Mouse (Mus musculus): Measurements from ENCODE around the gene Mn1. TPM values are rescaled to one million over a fixed set of nuclear protein-coding genes. Genes with fewer than 3 reads are reported as not detected.

Gene Mn1
- polyA plus RNA-seq, 1 experiment from 2014 or later = 1.00 TPM

GRCm38 (mm10) chr5:111401879-111402650 lies 15.1 kb upstream of the Mn1 start:
- Histone ChIP-seq H3K27ac (ENCODE audit: low read depth) (no peak overlapping the region), H3K27me3 (ENCODE audit: insufficient read depth, low read length) (0 out of 2 replicates have a peak, but pooled peaks cover 4% of the 10 kb centered on the region), H3K9me3 (ENCODE audit: low read length) (no peaks in the 10 kb centered on the region), H3K4me2 (ENCODE audit: low read depth, low read length) (no peak overlapping the region), H3K36me3 (replicated peaks; ENCODE audit: insufficient read depth, low read length) (no peaks in the 10 kb centered on the region), H3K4me1 (ENCODE audit: insufficient read depth) (no peaks in the 10 kb centered on the region), H3K9ac (replicated peaks) (no peak overlapping the region), H3K4me3 (ENCODE audit: low read depth, low read length) (no peak overlapping the region)
- 79% methylated on average over 19 of the region's 19 CpGs for WGBS (ENCODE audit: insufficient replicate concordance)
- ATAC-seq (no peak), DNase-seq (no peak)
- TF ChIP-seq EP300 (IDR thresholded peaks at IDR 0.05; ENCODE audit: low read depth) = no peak
- TF ChIP-seq CTCF (IDR thresholded peaks at IDR 0.05; ENCODE audit: low read depth) = no peak

- Histone ChIP-seq H3K4me3 (ENCODE audit: low read depth, low read length) (no peak overlapping the region), H3K9ac (replicated peaks) (no peak overlapping the region), H3K4me2 (ENCODE audit: low read depth, low read length) (no peak overlapping the region), H3K36me3 (replicated peaks; ENCODE audit: insufficient read depth, low read length) (no peaks in the 10 kb centered on the region), H3K27ac (ENCODE audit: low read depth) (no peak overlapping the region), H3K27me3 (ENCODE audit: insufficient read depth, low read length) (no peaks in the 10 kb centered on the region), H3K9me3 (ENCODE audit: low read length) (no peaks in the 10 kb centered on the region), H3K4me1 (ENCODE audit: insufficient read depth) (no peaks in the 10 kb centered on the region)
- DNase-seq (no peak), ATAC-seq (no peak)
- 74% methylated on average over 6 of the region's 6 CpGs for WGBS (ENCODE audit: insufficient replicate concordance)
- TF ChIP-seq EP300 (IDR thresholded peaks at IDR 0.05; ENCODE audit: low read depth) = no peak
- no peak for TF ChIP-seq CTCF (IDR thresholded peaks at IDR 0.05; ENCODE audit: low read depth)
Observed at GRCm38 (mm10) chr5:111402651-111402996, 14.5 kb upstream of the Mn1 start.

DNA sequence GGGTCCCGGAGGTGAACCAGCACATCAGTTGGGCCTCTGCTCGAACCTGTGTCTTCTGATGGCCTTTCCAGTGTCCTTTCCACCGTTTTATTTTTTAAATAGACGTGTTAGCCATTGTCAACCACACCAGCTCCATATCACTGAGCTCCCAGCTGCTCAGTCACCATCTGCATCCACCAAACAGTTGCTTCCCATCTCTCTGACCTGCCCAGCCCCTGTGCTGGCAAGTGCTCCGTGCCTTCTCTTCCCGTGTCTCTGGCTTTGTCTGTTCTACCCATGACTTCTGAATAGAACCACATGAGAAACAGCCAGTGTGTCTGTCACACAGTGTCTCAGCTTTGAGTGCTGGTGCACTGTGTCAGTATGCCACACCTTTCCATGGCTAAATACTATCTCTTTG lies 12.4 kb upstream of the Mn1 start:
- Histone ChIP-seq H3K27me3 (ENCODE audit: insufficient read depth, low read length) (no peaks in the 10 kb centered on the region), H3K4me2 (ENCODE audit: low read depth, low read length) (no peak overlapping the region), H3K27ac (ENCODE audit: low read depth) (no peak overlapping the region), H3K9ac (replicated peaks) (no peak overlapping the region), H3K4me3 (ENCODE audit: low read depth, low read length) (no peak overlapping the region), H3K4me1 (ENCODE audit: insufficient read depth) (0 out of 2 replicates have a peak, but pooled peaks cover 2% of the 10 kb centered on the region), H3K9me3 (ENCODE audit: low read length) (no peaks in the 10 kb centered on the region), H3K36me3 (replicated peaks; ENCODE audit: insufficient read depth, low read length) (no peaks in the 10 kb centered on the region)
- no peak for TF ChIP-seq EP300 (IDR thresholded peaks at IDR 0.05; ENCODE audit: low read depth)
- TF ChIP-seq CTCF (IDR thresholded peaks at IDR 0.05; ENCODE audit: low read depth) = no peak
- no peak for DNase-seq
- no peak for ATAC-seq
- WGBS (ENCODE audit: insufficient replicate concordance) = 70% methylated on average over 6 of the region's 6 CpGs

DNA sequence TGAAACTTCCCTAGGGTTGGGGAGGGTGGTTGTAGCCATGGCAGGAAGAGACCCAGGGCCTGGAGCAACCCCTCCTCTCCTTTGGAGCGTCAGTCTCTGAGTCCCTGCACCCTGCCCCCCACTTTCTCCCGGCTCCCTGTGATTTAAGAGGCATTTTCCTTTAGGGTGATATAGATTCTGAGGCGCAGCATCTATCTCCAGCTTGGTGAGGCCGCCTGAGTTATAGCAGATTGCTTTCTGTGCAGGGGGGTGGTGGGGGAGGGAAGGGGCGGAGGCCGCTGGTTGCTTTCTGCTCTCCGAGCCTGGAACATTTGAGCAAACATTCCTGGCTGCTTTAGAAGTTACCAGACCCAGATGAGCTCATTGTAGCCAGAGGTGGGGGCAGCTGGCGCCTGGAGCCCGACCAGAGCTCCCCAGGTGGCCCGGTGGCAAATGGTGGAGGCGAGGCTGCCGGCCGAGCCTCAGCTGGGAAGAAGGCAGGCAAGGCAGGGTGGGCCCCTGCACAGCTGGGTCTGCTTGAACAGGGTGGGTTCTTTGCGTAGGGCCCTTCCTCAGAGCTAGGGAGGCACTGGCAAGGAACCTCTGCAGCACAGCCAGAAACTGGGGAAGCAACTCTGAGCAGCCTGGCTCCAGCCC lies 8.6 kb upstream of the Mn1 start:
- Histone ChIP-seq H3K4me3 (ENCODE audit: low read depth, low read length) (no peak overlapping the region), H3K36me3 (replicated peaks; ENCODE audit: insufficient read depth, low read length) (no peaks in the 10 kb centered on the region), H3K27ac (ENCODE audit: low read depth) (no peak overlapping the region), H3K4me1 (ENCODE audit: insufficient read depth) (0 out of 2 replicates have a peak, but pooled peaks cover 2% of the 10 kb centered on the region), H3K9me3 (ENCODE audit: low read length) (no peaks in the 10 kb centered on the region), H3K9ac (replicated peaks) (no peak overlapping the region), H3K27me3 (ENCODE audit: insufficient read depth, low read length) (0 out of 2 replicates have a peak, but pooled peaks cover 3% of the 10 kb centered on the region), H3K4me2 (ENCODE audit: low read depth, low read length) (no peak overlapping the region)
- TF ChIP-seq EP300 (IDR thresholded peaks at IDR 0.05; ENCODE audit: low read depth) (no peak), CTCF (IDR thresholded peaks at IDR 0.05; ENCODE audit: low read depth) (no peak)
- ATAC-seq = peak; percentile 57
- no peak for DNase-seq
- WGBS (ENCODE audit: insufficient replicate concordance) = 30% methylated on average over 14 of the region's 14 CpGs

GRCm38 (mm10) chr5:111409412-111410044 lies 7.6 kb upstream of the Mn1 start:
- Histone ChIP-seq H3K4me2 (ENCODE audit: low read depth, low read length) (no peak overlapping the region), H3K4me1 (ENCODE audit: insufficient read depth) (0 out of 2 replicates have a peak, but pooled peaks cover 2% of the 10 kb centered on the region), H3K9ac (replicated peaks) (no peak overlapping the region), H3K36me3 (replicated peaks; ENCODE audit: insufficient read depth, low read length) (no peaks in the 10 kb centered on the region), H3K27ac (ENCODE audit: low read depth) (no peak overlapping the region), H3K4me3 (ENCODE audit: low read depth, low read length) (no peak overlapping the region), H3K27me3 (ENCODE audit: insufficient read depth, low read length) (0 out of 2 replicates have a peak, but pooled peaks cover 3% of the 10 kb centered on the region), H3K9me3 (ENCODE audit: low read length) (no peaks in the 10 kb centered on the region)
- no peak for ATAC-seq
- DNase-seq = no peak
- 5% methylated on average over 1 of the region's 1 CpGs for WGBS (ENCODE audit: insufficient replicate concordance)
- peak; percentile 64 for TF ChIP-seq CTCF (IDR thresholded peaks at IDR 0.05; ENCODE audit: low read depth)
- TF ChIP-seq EP300 (IDR thresholded peaks at IDR 0.05; ENCODE audit: low read depth) = no peak

- no peak for TF ChIP-seq CTCF (IDR thresholded peaks at IDR 0.05; ENCODE audit: low read depth)
- TF ChIP-seq EP300 (IDR thresholded peaks at IDR 0.05; ENCODE audit: low read depth) = no peak
- Histone ChIP-seq H3K9ac (replicated peaks) (no peak overlapping the region), H3K4me2 (ENCODE audit: low read depth, low read length) (no peak overlapping the region), H3K4me3 (ENCODE audit: low read depth, low read length) (no peak overlapping the region), H3K4me1 (ENCODE audit: insufficient read depth) (0 out of 2 replicates have a peak, but pooled peaks cover 2% of the 10 kb centered on the region), H3K27me3 (ENCODE audit: insufficient read depth, low read length) (peaks cover 11% of the 10 kb centered on the region), H3K27ac (ENCODE audit: low read depth) (no peak overlapping the region), H3K9me3 (ENCODE audit: low read length) (no peaks in the 10 kb centered on the region), H3K36me3 (replicated peaks; ENCODE audit: insufficient read depth, low read length) (no peaks in the 10 kb centered on the region)
- ATAC-seq = no peak
- no peak for DNase-seq
- WGBS (ENCODE audit: insufficient replicate concordance) = 68% methylated on average over 3 of the region's 3 CpGs
Observed at GRCm38 (mm10) chr5:111410665-111411064, 6.5 kb upstream of the Mn1 start.

Data from liver, postnatal 0 days (tissue).